Mouse (Mus musculus): ENCODE data around the gene Eif4b. TPM values are rescaled to one million over a fixed set of nuclear protein-coding genes. Genes with fewer than 3 reads are reported as not detected.
A peak's percentile ranks its signal among the peaks of the same experiment; 100 is the strongest.

The Eif4b gene
- polyA plus RNA-seq, 1 experiment from 2014 or later: 99.6 TPM

DNA sequence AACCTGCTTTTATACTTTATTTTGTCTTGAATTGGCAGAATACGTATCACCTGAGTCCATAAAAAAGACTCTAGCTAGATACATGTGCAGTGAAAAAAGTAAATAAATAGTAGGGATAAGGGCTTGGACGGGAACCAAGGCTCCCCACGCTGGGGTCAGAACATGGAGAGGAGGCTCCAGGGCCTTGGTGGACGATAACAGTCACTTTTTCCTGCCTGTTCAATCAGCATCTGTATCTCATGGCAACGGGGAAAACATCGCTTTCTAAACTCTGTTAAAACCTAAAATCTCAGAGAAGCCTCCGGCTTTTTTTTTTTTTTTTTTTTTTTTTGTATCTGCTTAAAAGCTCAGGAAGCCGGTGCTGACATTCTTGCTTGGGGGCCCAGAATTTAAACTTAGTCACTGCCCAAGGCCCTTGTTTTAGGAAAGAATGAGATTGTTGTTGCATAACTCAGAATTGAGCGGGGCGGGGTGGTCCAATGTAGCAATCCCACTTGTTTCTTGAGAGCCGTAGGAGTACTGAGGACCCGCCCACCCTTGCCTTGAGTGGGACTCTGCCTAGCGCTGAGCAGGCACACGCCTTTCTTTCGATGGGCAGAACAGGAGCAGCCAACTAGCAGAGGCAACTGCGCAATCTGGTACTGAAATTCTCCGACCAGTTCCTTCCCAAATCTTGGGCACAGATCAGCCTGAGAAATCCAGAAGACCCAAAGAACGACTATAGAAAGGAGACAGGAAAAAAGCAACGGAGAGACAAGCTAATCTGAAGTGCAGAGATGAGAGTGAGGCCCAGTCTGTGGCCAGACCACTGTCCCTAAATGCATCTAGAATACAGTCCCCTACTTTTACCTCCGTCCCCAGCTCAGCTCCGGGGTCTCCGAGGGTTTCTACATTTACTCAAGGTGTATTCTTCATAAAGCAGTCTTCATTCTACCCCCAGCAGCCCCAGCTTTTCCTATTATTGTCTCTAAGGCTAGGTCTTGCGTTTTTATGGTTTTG is 69.6 kb downstream of the Eif4b start:
- 49% methylated on average over 23 of the region's 23 CpGs for WGBS
- peaks cover 33% of the 10 kb centered on the region for H3K4me1 ChIP-seq
- no peaks in the 10 kb centered on the region for H3K9me3 ChIP-seq
- peaks cover 50% of the 10 kb centered on the region for H3K27me3 ChIP-seq (ENCODE audit: insufficient read depth, poor library complexity, severe bottlenecking)
- no peak overlapping the region for H3K27ac ChIP-seq
- DNase-seq (ENCODE audit: low spot score): no peak
- H3K4me3 ChIP-seq: no peak overlapping the region
- no peaks in the 10 kb centered on the region for H3K36me3 ChIP-seq

DNA sequence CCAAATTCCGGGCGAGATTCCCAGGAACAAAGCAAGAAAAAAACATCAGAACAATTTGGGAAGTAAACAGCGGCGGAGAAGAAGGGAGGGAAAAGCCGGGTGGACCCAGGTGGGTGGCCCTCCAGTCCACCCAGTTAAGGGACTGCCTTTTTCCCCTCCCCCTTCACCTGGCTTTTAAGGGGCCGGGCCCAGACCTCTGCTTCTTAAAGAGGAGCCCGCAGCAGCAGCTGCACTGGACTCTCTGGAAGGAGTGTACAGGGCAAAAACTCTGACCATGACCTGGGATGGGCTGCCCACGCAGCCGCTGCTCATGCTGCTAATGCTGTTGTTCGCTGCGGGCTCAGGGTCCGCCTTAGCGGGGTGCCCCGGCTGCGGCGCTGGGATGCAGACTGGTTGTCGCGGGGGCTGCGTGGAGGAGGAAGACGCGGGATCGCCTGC is 70.7 kb downstream of the Eif4b start, which contains the start of gene Igfbp6:
Gene Igfbp6 (plus strand): TSS at position 89 of the 438 bp plus-strand sequence.
- no peaks in the 10 kb centered on the region for H3K36me3 ChIP-seq
- peaks cover 53% of the 10 kb centered on the region for H3K27me3 ChIP-seq (ENCODE audit: insufficient read depth, poor library complexity, severe bottlenecking)
- no peaks in the 10 kb centered on the region for H3K9me3 ChIP-seq
- peak within 1 kb of the TSS; percentile 51 for H3K4me3 ChIP-seq
- peaks cover 36% of the 10 kb centered on the region for H3K4me1 ChIP-seq
- no peak for DNase-seq (ENCODE audit: low spot score)
- 11% methylated on average over 22 of the region's 22 CpGs for WGBS
- H3K27ac ChIP-seq: peak within 1 kb of the TSS; percentile 32; the same call in 1 of the 2 replicates

DNA sequence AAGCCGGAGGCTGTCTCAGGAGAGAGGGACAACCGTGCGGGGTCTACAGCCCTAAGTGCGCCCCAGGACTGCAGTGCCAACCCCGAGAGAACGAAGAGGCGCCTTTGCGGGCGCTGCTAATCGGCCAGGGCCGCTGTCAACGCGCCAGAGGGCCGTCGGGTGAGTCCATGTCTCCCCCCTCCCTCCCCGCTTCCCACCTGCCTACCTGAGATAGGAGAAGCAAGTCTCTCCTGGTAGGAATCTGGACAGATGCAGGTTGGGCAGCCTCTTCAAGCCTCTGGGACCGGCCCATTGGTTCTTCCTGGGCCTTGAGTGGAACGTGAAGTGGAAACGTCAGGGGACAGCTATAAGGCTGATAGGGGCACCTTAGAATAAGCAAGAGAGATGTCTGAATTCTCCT is 71.2 kb downstream of the Eif4b start:
- 10% methylated on average over 19 of the region's 19 CpGs for WGBS
- peak overlapping the region; percentile 51 for H3K4me3 ChIP-seq
- peaks cover 53% of the 10 kb centered on the region for H3K27me3 ChIP-seq (ENCODE audit: insufficient read depth, poor library complexity, severe bottlenecking)
- H3K27ac ChIP-seq: 0 out of 2 replicates have a peak overlapping the region, but pooled peaks have one; percentile 32
- DNase-seq (ENCODE audit: low spot score): no peak
- no peaks in the 10 kb centered on the region for H3K9me3 ChIP-seq
- H3K4me1 ChIP-seq: peaks cover 40% of the 10 kb centered on the region
- H3K36me3 ChIP-seq: no peaks in the 10 kb centered on the region

- Histone ChIP-seq H3K36me3 (no peaks in the 10 kb centered on the region), H3K27me3 (ENCODE audit: insufficient read depth, poor library complexity, severe bottlenecking) (peaks cover 53% of the 10 kb centered on the region), H3K27ac (no peak overlapping the region), H3K9me3 (no peaks in the 10 kb centered on the region), H3K4me1 (peaks cover 46% of the 10 kb centered on the region), H3K4me3 (no peak overlapping the region)
- no peak for DNase-seq (ENCODE audit: low spot score)
- 84% methylated on average over 10 of the region's 10 CpGs for WGBS
Measured at GRCm38 (mm10) chr15:102145330-102145729, 71.8 kb downstream of the Eif4b start.

DNA sequence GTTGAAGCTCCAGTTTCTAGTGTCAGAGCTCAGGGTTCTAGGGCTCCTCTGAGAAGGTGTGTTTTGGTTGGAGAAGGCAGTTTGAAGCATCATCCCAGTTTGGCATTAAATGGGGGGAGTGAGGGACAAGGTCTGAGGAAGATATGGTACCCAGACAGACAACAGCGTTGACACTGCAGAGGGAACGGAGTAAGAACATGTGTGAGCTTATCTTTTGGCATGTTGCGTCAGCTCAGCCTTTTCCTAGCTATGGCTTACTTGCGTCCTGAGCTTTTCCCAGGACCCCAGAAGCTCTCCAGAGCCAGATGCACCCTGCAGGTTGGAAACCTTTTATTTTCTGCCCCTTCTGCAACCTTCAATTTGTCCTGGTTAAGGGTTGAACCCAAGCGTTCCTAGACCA is 72.5 kb downstream of the Eif4b start:
- Histone ChIP-seq H3K4me1 (peaks cover 54% of the 10 kb centered on the region), H3K27me3 (ENCODE audit: insufficient read depth, poor library complexity, severe bottlenecking) (peaks cover 53% of the 10 kb centered on the region), H3K9me3 (no peaks in the 10 kb centered on the region), H3K27ac (no peak overlapping the region), H3K36me3 (no peaks in the 10 kb centered on the region), H3K4me3 (no peak overlapping the region)
- 63% methylated on average over 5 of the region's 5 CpGs for WGBS
- DNase-seq (ENCODE audit: low spot score): no peak

Other genes with a start within 250 kb of the Eif4b start
- gene Krt1, start 223.0 kb upstream of the Eif4b start, polyA plus RNA-seq (2016; fragmentation: Nextera tagmentation; extraction: Ambion mirVana): 0.30 and 1.0 TPM in 2 replicates
- 0.04 TPM in 1 of 2 replicates, not detected in the other for gene Krt77, start 204.1 kb upstream of the Eif4b start, polyA plus RNA-seq (2016; fragmentation: Nextera tagmentation; extraction: Ambion mirVana)
- not detected in 2 replicates for gene Krt76, start 180.9 kb upstream of the Eif4b start, polyA plus RNA-seq (2016; fragmentation: Nextera tagmentation; extraction: Ambion mirVana)
- gene Krt4, start 149.0 kb upstream of the Eif4b start, polyA plus RNA-seq (2016; fragmentation: Nextera tagmentation; extraction: Ambion mirVana): 0.09 TPM in 1 of 2 replicates, not detected in the other
- gene Krt79, start 133.4 kb upstream of the Eif4b start, polyA plus RNA-seq (2016; fragmentation: Nextera tagmentation; extraction: Ambion mirVana): 1.8 TPM in 2 replicates
- not detected in 2 replicates for gene Krt78, start 119.5 kb upstream of the Eif4b start, polyA plus RNA-seq (2016; fragmentation: Nextera tagmentation; extraction: Ambion mirVana)
- gene Krt8, start 69.3 kb upstream of the Eif4b start, polyA plus RNA-seq (2016; fragmentation: Nextera tagmentation; extraction: Ambion mirVana): 83.2 and 193 TPM in 2 replicates
- gene Krt18, start 45.6 kb upstream of the Eif4b start, polyA plus RNA-seq (2016; fragmentation: Nextera tagmentation; extraction: Ambion mirVana): 78.5 and 184 TPM in 2 replicates
- 19.8 and 19.9 TPM in 2 replicates for gene Tns2, start 26.6 kb downstream of the Eif4b start, polyA plus RNA-seq (2016; fragmentation: Nextera tagmentation; extraction: Ambion mirVana)
- 19.0 and 19.4 TPM in 2 replicates for gene Spryd3, start 62.5 kb downstream of the Eif4b start, polyA plus RNA-seq (2016; fragmentation: Nextera tagmentation; extraction: Ambion mirVana)
- gene Igfbp6, start 70.6 kb downstream of the Eif4b start, polyA plus RNA-seq (2016; fragmentation: Nextera tagmentation; extraction: Ambion mirVana): 0.64 and 0.67 TPM in 2 replicates
- 2.0 and 7.9 TPM in 2 replicates for gene Soat2, start 76.8 kb downstream of the Eif4b start, polyA plus RNA-seq (2016; fragmentation: Nextera tagmentation; extraction: Ambion mirVana)
- 35.7 and 50.1 TPM in 2 replicates for gene Zfp740, start 129.5 kb downstream of the Eif4b start, polyA plus RNA-seq (2016; fragmentation: Nextera tagmentation; extraction: Ambion mirVana)
- gene Csad, start 131.0 kb downstream of the Eif4b start, polyA plus RNA-seq (2016; fragmentation: Nextera tagmentation; extraction: Ambion mirVana): 36.1 and 41.0 TPM in 2 replicates
- gene Itgb7, start 158.2 kb downstream of the Eif4b start, polyA plus RNA-seq (2016; fragmentation: Nextera tagmentation; extraction: Ambion mirVana): 0.22 and 1.5 TPM in 2 replicates
- 11.3 and 17.3 TPM in 2 replicates for gene Rarg, start 183.7 kb downstream of the Eif4b start, polyA plus RNA-seq (2016; fragmentation: Nextera tagmentation; extraction: Ambion mirVana)
- 0.23 TPM in 1 of 2 replicates, not detected in the other for gene Gm9918, start 196.8 kb downstream of the Eif4b start, polyA plus RNA-seq (2016; fragmentation: Nextera tagmentation; extraction: Ambion mirVana)
- gene Mfsd5, start 205.7 kb downstream of the Eif4b start, polyA plus RNA-seq (2016; fragmentation: Nextera tagmentation; extraction: Ambion mirVana): 55.7 and 63.4 TPM in 2 replicates
- gene Espl1, start 222.5 kb downstream of the Eif4b start, polyA plus RNA-seq (2016; fragmentation: Nextera tagmentation; extraction: Ambion mirVana): 35.8 and 40.9 TPM in 2 replicates